Mouse (Mus musculus) heart, embryonic 14.5 days (tissue): Measurements from ENCODE around the gene Spaca1. TPM values are rescaled to one million over a fixed set of nuclear protein-coding genes. Genes with fewer than 3 reads are reported as not detected.
"Not testable (repeated sequence)": the region's sequence is repeated elsewhere in the genome, so short reads cannot be mapped to it uniquely, and the experiment has no call there.

ENCODE experiments used
- ATAC-seq: fragments of 200-750 bp; cut with Nextera tagmentation; 2 replicates; pipeline ENCODE4 v1.8.0; 2017; ENCODE audit warnings: low read depth, moderate TSS enrichment; ENCODE audit not compliant: insufficient number of reproducible peaks, insufficient read depth, low FRiP score
- H3K27ac ChIP-seq, 2 experiments: fragments of 200-500 bp in 1 of 2; fragments of 300-500 bp in 1 of 2; sonication (generic) in 1 of 2; replicated peaks in 1 of 2; 2 replicates each; pipeline ENCODE4 v1.5.1; 2012 to 2014; ENCODE audit warnings: low read depth in 2 of 2, low read length in 2 of 2, control low read depth in 1 of 2, mild to moderate bottlenecking in 1 of 2, mixed read lengths in 1 of 2; ENCODE audit not compliant: control insufficient read depth in 1 of 2, insufficient read depth in 1 of 2
- H3K27me3 ChIP-seq: fragments of 300-500 bp; sonication (generic); 2 replicates; pipeline ENCODE4 v1.6.1; 2014; ENCODE audit warnings: mild to moderate bottlenecking, low read length, control low read depth; ENCODE audit not compliant: control insufficient read depth, insufficient read depth
- H3K36me3 ChIP-seq: fragments of 300-500 bp; sonication (generic); 2 replicates; pipeline ENCODE4 v1.6.1; 2014; ENCODE audit warnings: mild to moderate bottlenecking, control low read depth, low read length, mixed read lengths; ENCODE audit not compliant: control insufficient read depth, insufficient read depth
- H3K4me1 ChIP-seq, 2 experiments: fragments of 200-500 bp in 1 of 2; fragments of 300-500 bp in 1 of 2; sonication (generic) in 1 of 2; 2 replicates each; pipeline ENCODE4 v1.6.1; 2012 to 2014; ENCODE audit warnings: low read length in 2 of 2, control low read depth in 1 of 2, mixed read lengths in 1 of 2; ENCODE audit not compliant: control insufficient read depth in 2 of 2, insufficient read depth in 2 of 2
- H3K4me2 ChIP-seq: fragments of 300-500 bp; sonication (generic); 2 replicates; pipeline ENCODE4 v1.6.1; 2014; ENCODE audit warnings: mild to moderate bottlenecking, low read length
- H3K4me3 ChIP-seq, 2 experiments: fragments of 200-500 bp in 1 of 2; fragments of 300-500 bp in 1 of 2; sonication (generic) in 1 of 2; 2 replicates each; pipeline ENCODE4 v1.5.1; 2012 to 2014; ENCODE audit warnings: low read length in 2 of 2, mild to moderate bottlenecking in 2 of 2, control low read depth in 1 of 2, low read depth in 1 of 2, moderate library complexity in 1 of 2; ENCODE audit not compliant: control insufficient read depth in 1 of 2, insufficient read depth in 1 of 2
- H3K9ac ChIP-seq: fragments of 300-500 bp; sonication (generic); 2 replicates; pipeline ENCODE4 v1.6.1; 2014; ENCODE audit warnings: mild to moderate bottlenecking, low read length
- H3K9me3 ChIP-seq: fragments of 300-500 bp; sonication (generic); 2 replicates; pipeline ENCODE4 v1.6.1; 2016; ENCODE audit warnings: low read length, control low read depth; ENCODE audit not compliant: control insufficient read depth
- WGBS: fragments of 180-500 bp; shearing (Covaris S2); extraction: QIAGEN DNeasy Blood & Tissue Kit; methylation state at CpG from one replicate; pipeline ENCODE4 v1.1.7; 2014; 5-methylcytosine and 5-hydroxymethylcytosine counted together
- polyA plus RNA-seq: library from polyadenylated mRNA; unstranded; fragments of >200 nt; fragmentation: Nextera tagmentation; extraction: Ambion mirVana; gene quantifications from 2 replicates; pipeline ENCODE4 v1.2.1, GENCODE M21; 2014

Gene Spaca1
- polyA plus RNA-seq = 0.84 and 1.2 TPM in 2 replicates

- no peak for ATAC-seq
- 32% methylated on average over 46 of the region's 46 CpGs for WGBS
Measured at GRCm38 (mm10) chr4:34049571-34050255, at the start of gene Spaca1. Spaca1 (minus strand) TSS chr4:34050191.

GRCm38 (mm10) chr4:34087286-34087685, 37.3 kb upstream of the Spaca1 start:
- H3K27me3 ChIP-seq, H3K4me2 ChIP-seq, H3K4me3 ChIP-seq, H3K27ac ChIP-seq, ATAC-seq, H3K9me3 ChIP-seq, H3K4me1 ChIP-seq, H3K36me3 ChIP-seq, H3K9ac ChIP-seq: not testable (repeated sequence)
- WGBS = 74% methylated on average over 5 of the region's 5 CpGs

More at GRCm38 (mm10) chr4:34049571-34050255, at the start of gene Spaca1:
- H3K27me3 ChIP-seq = no peaks in the 10 kb centered on the region
- H3K9me3 ChIP-seq = no peaks in the 10 kb centered on the region
- H3K4me2 ChIP-seq = peak within 1 kb of the TSS; percentile 65
- no peaks in the 10 kb centered on the region for H3K36me3 ChIP-seq
- no peak within 1 kb of the TSS for H3K27ac ChIP-seq
- peak within 1 kb of the TSS; percentile 19 to 33 for H3K4me3 ChIP-seq
- H3K9ac ChIP-seq = peak within 1 kb of the TSS; percentile 62
- H3K4me1 ChIP-seq = no peaks in the 10 kb centered on the region

GRCm38 (mm10) chr4:34081064-34081463, 31.1 kb upstream of the Spaca1 start:
- no peak for ATAC-seq
- no peak overlapping the region for H3K4me3 ChIP-seq
- H3K9ac ChIP-seq = no peak overlapping the region
- H3K27ac ChIP-seq = no peak overlapping the region
- no peaks in the 10 kb centered on the region for H3K27me3 ChIP-seq
- H3K9me3 ChIP-seq = no peaks in the 10 kb centered on the region
- WGBS = 85% methylated on average over 3 of the region's 3 CpGs
- H3K36me3 ChIP-seq = no peaks in the 10 kb centered on the region
- no peaks in the 10 kb centered on the region for H3K4me1 ChIP-seq
- no peak overlapping the region for H3K4me2 ChIP-seq

GRCm38 (mm10) chr4:34069002-34069401, 19.0 kb upstream of the Spaca1 start:
- WGBS = 64% methylated on average over 4 of the region's 5 CpGs
- Histone ChIP-seq H3K36me3 (no peaks in the 10 kb centered on the region), H3K9ac (no peak overlapping the region), H3K4me2 (no peak overlapping the region), H3K9me3 (no peaks in the 10 kb centered on the region), H3K27ac (no peak overlapping the region), H3K4me1 (no peaks in the 10 kb centered on the region), H3K27me3 (no peaks in the 10 kb centered on the region), H3K4me3 (no peak overlapping the region)
- ATAC-seq = no peak

- H3K4me2 ChIP-seq = no peak overlapping the region
- ATAC-seq = no peak
- WGBS = 59% methylated on average over 1 of the region's 1 CpGs
- H3K4me3 ChIP-seq = no peak overlapping the region
- no peaks in the 10 kb centered on the region for H3K27me3 ChIP-seq
- H3K27ac ChIP-seq = no peak overlapping the region
- H3K9me3 ChIP-seq = no peaks in the 10 kb centered on the region
- no peak overlapping the region for H3K9ac ChIP-seq
- H3K36me3 ChIP-seq = no peaks in the 10 kb centered on the region
- H3K4me1 ChIP-seq = no peaks in the 10 kb centered on the region
Measured at GRCm38 (mm10) chr4:34058320-34058719, 8.3 kb upstream of the Spaca1 start.

- ATAC-seq = no peak
- WGBS = 85% methylated on average over 2 of the region's 2 CpGs
- H3K27ac ChIP-seq = no peak overlapping the region
- H3K9ac ChIP-seq = no peak overlapping the region
- H3K4me1 ChIP-seq = no peaks in the 10 kb centered on the region
- H3K4me2 ChIP-seq = no peak overlapping the region
- no peaks in the 10 kb centered on the region for H3K27me3 ChIP-seq
- H3K9me3 ChIP-seq = no peaks in the 10 kb centered on the region
- H3K4me3 ChIP-seq = no peak overlapping the region
- no peaks in the 10 kb centered on the region for H3K36me3 ChIP-seq
Measured at GRCm38 (mm10) chr4:34026771-34027170, 23.2 kb downstream of the Spaca1 start.

- no peaks in the 10 kb centered on the region for H3K27me3 ChIP-seq
- no peak overlapping the region for H3K4me3 ChIP-seq
- WGBS = 47% methylated on average over 2 of the region's 2 CpGs
- H3K9ac ChIP-seq = no peak overlapping the region
- H3K27ac ChIP-seq = no peak overlapping the region
- no peak overlapping the region for H3K4me2 ChIP-seq
- no peaks in the 10 kb centered on the region for H3K4me1 ChIP-seq
- no peaks in the 10 kb centered on the region for H3K36me3 ChIP-seq
- no peaks in the 10 kb centered on the region for H3K9me3 ChIP-seq
- ATAC-seq = no peak
Measured at GRCm38 (mm10) chr4:34021456-34021855, 28.5 kb downstream of the Spaca1 start.

- no peak for ATAC-seq
- Histone ChIP-seq H3K27ac (no peak overlapping the region), H3K4me1 (no peaks in the 10 kb centered on the region)
Measured at GRCm38 (mm10) chr4:33996382-33996781, 53.6 kb downstream of the Spaca1 start.

More at GRCm38 (mm10) chr4:33996382-33996781, 53.6 kb downstream of the Spaca1 start:
- H3K4me2 ChIP-seq = no peak overlapping the region
- no peaks in the 10 kb centered on the region for H3K36me3 ChIP-seq
- no peaks in the 10 kb centered on the region for H3K27me3 ChIP-seq
- H3K9ac ChIP-seq = no peak overlapping the region
- H3K4me3 ChIP-seq = no peak overlapping the region
- no peaks in the 10 kb centered on the region for H3K9me3 ChIP-seq
